Mouse (Mus musculus): ENCODE results near the gene Galk2. TPM values are rescaled to one million over a fixed set of nuclear protein-coding genes. Genes with fewer than 3 reads are reported as not detected.

The Galk2 gene
- total RNA-seq, 2 experiments from 2014 or later = 3.3 to 4.0 TPM

Other genes starting within 250 kb of the Galk2 start
- 1 to 10 TPM in 1 of 2 experiments, under 1 TPM in 1; 0.99 to 1.2 TPM for gene Cep152, start 234.0 kb upstream of the Galk2 start, total RNA-seq (2021)
- gene Eid1, start 186.0 kb upstream of the Galk2 start, total RNA-seq (2021) = 10 to 100 TPM; 23.0 to 27.9 TPM
- 1 to 10 TPM in 1 of 2 experiments, under 1 TPM in 1; 0.61 to 1.3 TPM for gene Shc4, start 135.0 kb upstream of the Galk2 start, total RNA-seq (2021)
- gene Secisbp2l, start 76.2 kb upstream of the Galk2 start, total RNA-seq (2021) = 10 to 100 TPM; 14.2 to 14.9 TPM
- 10 to 100 TPM; 91.5 to 97.9 TPM for gene Cops2, start within 50 bp of the Galk2 start, total RNA-seq (2021)
- 1 to 10 TPM; 2.0 to 3.0 TPM for gene Fgf7, start 175.5 kb downstream of the Galk2 start, total RNA-seq (2021)

All from gastrocnemius, postnatal 36 days (tissue).